Mouse (Mus musculus) forebrain, embryonic 14.5 days (tissue): ENCODE results near the gene Fastkd3. TPM values are rescaled to one million over a fixed set of nuclear protein-coding genes. Genes with fewer than 3 reads are reported as not detected.

Source experiments
- ATAC-seq: fragments of 200-750 bp; cut with Nextera tagmentation; 2 replicates; pipeline ENCODE4 v1.8.0; 2017; ENCODE audit warnings: mild to moderate bottlenecking, moderate library complexity
- DNase-seq: peaks from one replicate; pipeline ENCODE4 v3.0.0-alpha.2; 2015; ENCODE audit warnings: low spot score
- H3K27ac ChIP-seq: fragments of 300-500 bp; sonication (generic); 2 replicates; pipeline ENCODE4 v1.5.1; 2014; ENCODE audit warnings: low read depth, mild to moderate bottlenecking, control low read depth, low read length, moderate library complexity
- H3K27me3 ChIP-seq: fragments of 300-500 bp; sonication (generic); replicated peaks from 2 replicates; pipeline ENCODE4 v1.6.1; 2014; ENCODE audit warnings: low read length, control low read depth, mixed read lengths; ENCODE audit not compliant: control insufficient read depth, insufficient read depth
- H3K36me3 ChIP-seq: fragments of 300-500 bp; sonication (generic); 2 replicates; pipeline ENCODE4 v1.6.1; 2014; ENCODE audit warnings: low read length, control low read depth; ENCODE audit not compliant: control insufficient read depth, insufficient read depth
- H3K4me1 ChIP-seq: fragments of 300-500 bp; sonication (generic); 2 replicates; pipeline ENCODE4 v1.6.1; 2014; ENCODE audit warnings: antibody characterized with exemption, low read length, control low read depth; ENCODE audit not compliant: control insufficient read depth, insufficient read depth
- H3K4me2 ChIP-seq: fragments of 300-500 bp; sonication (generic); 2 replicates; pipeline ENCODE4 v1.6.1; 2014; ENCODE audit warnings: mild to moderate bottlenecking, control low read depth, low read length
- H3K4me3 ChIP-seq: fragments of 300-500 bp; sonication (generic); 2 replicates; pipeline ENCODE4 v1.5.1; 2014; ENCODE audit warnings: low read depth, low read length, control low read depth
- H3K9ac ChIP-seq: fragments of 300-500 bp; sonication (generic); 2 replicates; pipeline ENCODE4 v1.6.1; 2014; ENCODE audit warnings: mild to moderate bottlenecking, low read length, control low read depth, moderate library complexity
- H3K9me3 ChIP-seq: fragments of 300-500 bp; sonication (generic); replicated peaks from 2 replicates; pipeline ENCODE4 v1.6.1; 2016; ENCODE audit warnings: low read length, control low read depth, mixed read lengths; ENCODE audit not compliant: control insufficient read depth
- WGBS: fragments of 180-500 bp; shearing (Covaris S2); extraction: QIAGEN DNeasy Blood & Tissue Kit; methylation state at CpG from one replicate; pipeline ENCODE4 v1.1.7; 2014; 5-methylcytosine and 5-hydroxymethylcytosine counted together
- polyA plus RNA-seq: library from polyadenylated mRNA; unstranded; fragments of >200 nt; fragmentation: Nextera tagmentation; extraction: Ambion mirVana; gene quantifications from 2 replicates; pipeline ENCODE4 v1.2.1, GENCODE M21; 2014

The Fastkd3 gene
- polyA plus RNA-seq, 1 experiment from 2014 or later: 31.1 TPM

DNA sequence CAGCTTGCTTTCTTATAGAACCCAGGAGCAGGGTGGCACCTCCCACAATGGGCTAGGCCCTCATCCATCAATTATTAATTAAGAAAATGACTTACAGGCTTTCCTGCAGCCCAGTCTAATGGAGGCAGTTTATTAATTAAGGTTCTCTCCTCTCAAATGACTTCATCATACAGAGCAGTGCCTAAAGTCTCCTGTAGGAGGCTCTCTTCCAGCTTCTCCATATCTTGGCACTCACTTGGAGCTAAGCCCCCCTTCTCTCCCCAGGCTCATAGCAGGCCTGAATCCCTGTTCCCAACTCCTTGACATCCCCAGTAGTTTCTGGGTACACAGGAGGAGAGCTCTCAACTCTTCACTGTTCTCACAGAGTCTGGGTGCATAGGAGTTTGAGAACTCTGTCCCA is 16.9 kb downstream of the Fastkd3 start:
- no peak for ATAC-seq
- no peak overlapping the region for H3K4me2 ChIP-seq
- DNase-seq: no peak
- H3K9ac ChIP-seq: no peak overlapping the region
- no peak overlapping the region for H3K27ac ChIP-seq
- H3K27me3 ChIP-seq: no peaks in the 10 kb centered on the region
- no peaks in the 10 kb centered on the region for H3K4me1 ChIP-seq
- H3K9me3 ChIP-seq: no peaks in the 10 kb centered on the region
- no peaks in the 10 kb centered on the region for H3K36me3 ChIP-seq
- no peak overlapping the region for H3K4me3 ChIP-seq

DNA sequence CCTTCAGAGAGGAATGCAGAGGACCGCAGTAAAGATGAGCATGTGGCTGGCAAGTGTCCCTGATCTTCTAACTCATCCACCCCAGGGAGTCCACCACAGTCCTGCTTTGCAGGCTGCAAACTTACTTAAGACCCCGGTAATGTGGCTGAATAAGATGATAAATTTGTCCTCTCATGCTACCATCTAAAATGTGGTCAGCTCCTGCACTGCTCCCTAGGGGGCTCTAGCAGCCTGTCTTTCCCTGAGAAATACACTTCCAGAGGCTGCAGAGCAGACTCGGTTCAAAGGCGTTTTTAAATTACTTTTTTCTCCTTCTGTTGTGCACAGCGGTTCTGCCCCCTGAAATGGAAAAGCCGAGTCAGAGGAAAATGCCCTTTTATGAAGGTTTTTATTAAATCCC is 19.1 kb downstream of the Fastkd3 start:
- DNase-seq (peak; percentile 71), ATAC-seq (peak; percentile 58)
- H3K4me2 ChIP-seq: no peak overlapping the region
- H3K27me3 ChIP-seq: no peaks in the 10 kb centered on the region
- no peaks in the 10 kb centered on the region for H3K4me1 ChIP-seq
- H3K4me3 ChIP-seq: no peak overlapping the region
- H3K36me3 ChIP-seq: no peaks in the 10 kb centered on the region
- whole genome bisulfite sequencing: 13% methylated on average over 6 of the region's 6 CpGs
- H3K27ac ChIP-seq: no peak overlapping the region
- H3K9ac ChIP-seq: no peak overlapping the region
- no peaks in the 10 kb centered on the region for H3K9me3 ChIP-seq

DNA sequence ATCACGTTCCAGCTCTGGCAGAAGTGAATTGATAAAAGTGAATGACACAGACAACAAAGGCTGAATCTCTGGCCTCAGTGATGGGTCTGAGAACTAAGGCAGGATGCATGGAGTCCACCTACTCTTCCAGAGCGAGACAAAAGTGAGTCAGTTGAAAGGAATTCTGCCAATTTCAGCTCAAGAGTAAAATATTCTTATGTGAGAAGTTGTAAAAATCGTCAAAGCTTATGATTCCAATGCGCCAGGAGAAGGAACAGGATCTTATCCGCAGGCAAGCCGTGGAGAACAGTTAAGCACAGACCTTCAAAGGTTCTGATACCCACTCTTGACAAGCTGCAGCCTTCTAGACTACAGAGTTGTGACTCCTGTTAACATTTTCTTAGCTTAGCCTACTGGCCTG is 21.1 kb downstream of the Fastkd3 start:
- Histone ChIP-seq H3K27me3 (no peaks in the 10 kb centered on the region), H3K4me2 (no peak overlapping the region), H3K9me3 (no peaks in the 10 kb centered on the region), H3K4me3 (no peak overlapping the region), H3K9ac (no peak overlapping the region), H3K4me1 (no peaks in the 10 kb centered on the region), H3K36me3 (no peaks in the 10 kb centered on the region), H3K27ac (no peak overlapping the region)
- WGBS: 84% methylated on average over 6 of the region's 6 CpGs
- no peak for DNase-seq
- no peak for ATAC-seq

DNA sequence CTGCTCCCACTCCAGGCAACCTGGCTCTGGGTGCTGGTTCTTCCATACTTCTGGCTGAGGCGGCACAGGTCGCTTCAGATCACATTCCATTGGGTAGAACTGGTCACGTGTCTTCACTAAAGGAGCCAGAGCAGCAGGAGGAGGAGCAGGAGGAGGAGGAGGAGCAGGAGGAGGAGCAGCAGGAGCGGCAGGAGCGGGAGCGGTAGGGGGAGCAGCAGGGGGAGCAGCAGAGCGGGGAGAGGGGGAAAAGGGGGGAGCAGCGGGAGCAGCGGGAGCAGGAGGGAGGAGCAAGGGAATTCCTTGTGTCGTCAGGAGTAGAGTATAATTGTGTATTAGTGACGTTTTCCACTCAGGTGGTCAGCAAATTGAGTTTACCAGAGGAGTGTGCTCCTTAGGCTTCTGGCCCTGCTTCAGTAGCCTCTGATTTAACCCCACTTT is 23.7 kb downstream of the Fastkd3 start:
- peak overlapping the region; percentile 16; the same call in 1 of the 2 replicates for H3K4me3 ChIP-seq
- DNase-seq (peak; percentile 75), ATAC-seq (peak; percentile 78)
- WGBS: 6% methylated on average over 11 of the region's 11 CpGs
- peak overlapping the region; percentile 38 for H3K4me2 ChIP-seq
- no peaks in the 10 kb centered on the region for H3K4me1 ChIP-seq
- H3K27me3 ChIP-seq: no peaks in the 10 kb centered on the region
- H3K9me3 ChIP-seq: no peaks in the 10 kb centered on the region
- H3K9ac ChIP-seq: no peak overlapping the region
- no peaks in the 10 kb centered on the region for H3K36me3 ChIP-seq
- H3K27ac ChIP-seq: no peak overlapping the region

DNA sequence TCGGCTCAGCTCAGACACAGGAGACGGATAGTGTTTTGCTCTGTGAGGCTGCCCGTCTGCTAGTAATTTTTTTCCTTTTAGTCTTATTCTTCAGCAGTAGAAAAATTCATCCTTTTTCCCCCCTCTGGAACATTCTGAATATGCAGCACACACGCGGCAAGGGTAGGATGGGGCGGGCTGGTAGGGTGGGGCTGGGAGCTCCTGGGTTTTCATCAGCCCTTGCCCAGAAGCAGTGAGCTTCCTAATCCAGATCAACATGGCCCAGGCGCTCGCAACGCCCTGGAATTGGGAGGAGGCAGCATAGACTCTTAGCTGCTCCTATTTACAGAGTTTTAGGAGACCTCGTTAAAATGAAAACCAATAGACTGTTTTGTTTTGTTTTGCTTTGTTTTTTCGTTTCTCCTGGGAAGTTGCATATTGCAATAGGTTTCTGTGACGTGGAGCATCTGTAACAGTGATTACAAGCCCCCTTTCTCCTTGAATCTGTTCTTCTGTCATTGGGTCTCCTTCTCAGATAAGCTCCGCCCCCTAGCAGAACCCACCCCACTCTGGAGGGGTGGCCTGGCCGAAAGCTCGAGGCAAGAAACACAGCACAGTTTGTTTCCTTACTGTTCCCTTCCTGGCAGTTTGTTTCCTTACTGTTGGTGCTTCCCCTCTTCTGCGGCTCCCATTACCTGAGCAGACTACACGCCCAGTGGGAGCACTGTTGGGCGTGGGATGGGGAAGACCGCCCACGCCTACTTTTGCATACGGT is 25.8 kb downstream of the Fastkd3 start:
- peak overlapping the region; percentile 19 for H3K4me2 ChIP-seq
- DNase-seq (peak; percentile 25), ATAC-seq (peak; percentile 50; the same call in 1 of the 2 replicates)
- no peak overlapping the region for H3K27ac ChIP-seq
- H3K4me3 ChIP-seq: no peak overlapping the region
- H3K9ac ChIP-seq: no peak overlapping the region
- WGBS: 54% methylated on average over 21 of the region's 21 CpGs
- no peaks in the 10 kb centered on the region for H3K27me3 ChIP-seq
- no peaks in the 10 kb centered on the region for H3K4me1 ChIP-seq
- H3K9me3 ChIP-seq: no peaks in the 10 kb centered on the region
- no peaks in the 10 kb centered on the region for H3K36me3 ChIP-seq

DNA sequence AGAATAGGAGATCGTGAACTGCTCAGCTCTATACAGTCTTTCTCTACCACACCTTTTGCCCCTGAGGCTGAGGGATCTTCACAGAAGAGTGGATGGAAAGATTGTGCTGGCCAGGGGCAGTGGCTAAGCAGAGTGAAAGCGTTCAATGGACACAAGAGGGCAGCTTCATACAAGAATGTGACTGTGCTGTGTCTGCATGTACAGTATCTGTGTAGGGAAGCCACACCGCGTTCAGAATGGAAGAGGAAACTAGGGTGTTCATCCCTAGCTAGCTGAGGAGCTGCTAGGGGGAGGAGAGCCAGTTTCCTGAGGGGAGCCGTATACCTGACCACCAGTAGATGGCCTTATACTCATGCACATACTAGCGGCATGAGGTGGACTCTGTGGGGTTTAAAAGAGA is 40.8 kb downstream of the Fastkd3 start:
- DNase-seq (peak; percentile 35), ATAC-seq (0 out of 2 replicates have a peak, but pooled peaks have one; percentile 29)
- Histone ChIP-seq H3K9me3 (no peaks in the 10 kb centered on the region), H3K4me1 (no peaks in the 10 kb centered on the region), H3K4me2 (no peak overlapping the region), H3K36me3 (no peaks in the 10 kb centered on the region), H3K4me3 (no peak overlapping the region), H3K27ac (no peak overlapping the region), H3K9ac (no peak overlapping the region), H3K27me3 (no peaks in the 10 kb centered on the region)
- WGBS: 62% methylated on average over 6 of the region's 6 CpGs

DNA sequence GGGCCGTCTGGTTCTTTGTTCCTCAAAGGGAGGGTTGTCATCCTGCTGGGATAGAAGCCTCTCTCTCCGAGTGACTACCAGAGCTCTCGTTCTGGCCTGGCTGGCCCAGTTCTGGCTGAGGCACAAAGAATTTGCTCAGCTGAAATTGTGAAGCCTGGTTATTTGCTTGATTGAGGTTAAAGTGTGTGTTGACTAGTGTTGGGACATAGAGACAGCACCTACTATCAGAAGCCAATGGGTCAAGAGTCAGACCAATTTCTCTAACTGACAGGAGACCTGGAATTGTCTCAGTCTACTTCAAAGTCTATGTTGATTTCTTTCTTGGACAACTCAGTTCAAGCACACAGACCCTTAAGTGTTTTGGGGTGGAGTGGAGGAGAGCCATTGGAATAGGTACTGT is 45.0 kb downstream of the Fastkd3 start:
- Histone ChIP-seq H3K4me2 (no peak overlapping the region), H3K9ac (no peak overlapping the region), H3K27me3 (no peaks in the 10 kb centered on the region), H3K9me3 (no peaks in the 10 kb centered on the region), H3K4me3 (no peak overlapping the region), H3K36me3 (no peaks in the 10 kb centered on the region), H3K4me1 (no peaks in the 10 kb centered on the region), H3K27ac (no peak overlapping the region)
- ATAC-seq: no peak
- no peak for DNase-seq
- 73% methylated on average over 3 of the region's 3 CpGs for WGBS

Other genes starting within 250 kb of the Fastkd3 start
- 10.4 and 12.8 TPM in 2 replicates for gene Mtrr, start 85 bp upstream of the Fastkd3 start, polyA plus RNA-seq
- gene 1700001L19Rik, start 15.2 kb downstream of the Fastkd3 start, polyA plus RNA-seq: 3.3 and 4.4 TPM in 2 replicates